Mouse (Mus musculus): ENCODE measurements around the gene Heatr3. TPM values are rescaled to one million over a fixed set of nuclear protein-coding genes. Genes with fewer than 3 reads are reported as not detected.
A peak's percentile ranks its signal among the peaks of the same experiment; 100 is the strongest.

Gene Heatr3
- total and polyA plus RNA-seq, 3 experiments: 46.6 to 126 (median 92.6) TPM

- TF ChIP-seq CHD1 (IDR thresholded peaks at IDR 0.05; ENCODE audit: low read depth, low read length) (no peak), ETS1 (conservative IDR thresholded peaks at IDR 0.05; ENCODE audit: low read depth, low read length) (no peak)
These were observed 6.4 kb downstream of the Heatr3 start (continued) for GRCm38 (mm10) chr8:88144041-88144440.

GRCm38 (mm10) chr8:88150910-88151371, 13.3 kb downstream of the Heatr3 start:
- Histone ChIP-seq H3K4me3 (replicated peaks in 1 of 3; ENCODE audit: low read depth in 2 of 3, low read length in 2 of 3, poor library complexity in 1 of 3) (no peak overlapping the region), H3K27ac (ENCODE audit: insufficient read depth, low read depth) (peak overlapping the region; percentile 27), H3K9me3 (replicated peaks; ENCODE audit: low read length) (no peaks in the 10 kb centered on the region), H3K4me1 (ENCODE audit: control insufficient read depth in 1 of 2, insufficient read depth in 2 of 2) (peaks cover 7 to 19% of the 10 kb centered on the region in 2 experiments), H3K9ac (ENCODE audit: insufficient read depth, low read depth) (no peak overlapping the region), H3K36me3 (replicated peaks in 1 of 2; ENCODE audit: control insufficient read depth in 1 of 2, insufficient read depth in 1 of 2, low read length in 1 of 2) (peaks cover 56 to 85% of the 10 kb centered on the region in 2 experiments), H3K27me3 (replicated peaks) (no peaks in the 10 kb centered on the region), H3K79me2 (replicated peaks; ENCODE audit: control insufficient read depth, extremely low read depth, insufficient read depth, poor library complexity, severe bottlenecking) (peaks cover 5% of the 10 kb centered on the region; the same call in 1 of the 2 replicates), H3K4me2 (ENCODE audit: insufficient read depth, low read depth, poor library complexity, severe bottlenecking) (no peak overlapping the region)
- DNase-seq (ENCODE audit: extremely low read depth): peak; percentile 67
- peak; percentile 69 for TF ChIP-seq ETS1 (conservative IDR thresholded peaks at IDR 0.05; ENCODE audit: low read depth, low read length)
- no peak for TF ChIP-seq MAZ (IDR thresholded peaks at IDR 0.05; ENCODE audit: low read depth, low read length)
- TF ChIP-seq ELF1 (IDR thresholded peaks at IDR 0.05; ENCODE audit: low read depth, low read length): peak; percentile 42; the same call in 1 of the 2 replicates
- TF ChIP-seq SMC3 (IDR thresholded peaks at IDR 0.05; ENCODE audit: low read depth, low read length): no peak
- no peak for TF ChIP-seq TBP (conservative IDR thresholded peaks at IDR 0.05; ENCODE audit: low read depth, low read length)
- peak; percentile 28; the same call in 1 of the 2 replicates for TF ChIP-seq MEF2A (IDR thresholded peaks at IDR 0.05; ENCODE audit: borderline replicate concordance, low read depth, low read length)
- no peak for TF ChIP-seq POLR2AphosphoS2 (IDR thresholded peaks at IDR 0.05; ENCODE audit: low read depth, low read length)
- TF ChIP-seq KAT2A (IDR thresholded peaks at IDR 0.05; ENCODE audit: insufficient replicate concordance, low read length): no peak
- TF ChIP-seq USF1 (IDR thresholded peaks at IDR 0.05; ENCODE audit: low read depth, low read length): no peak
- TF ChIP-seq BHLHE40 (IDR thresholded peaks at IDR 0.05; ENCODE audit: low read depth, low read length): peak; percentile 56
- TF ChIP-seq ZNF384 (IDR thresholded peaks at IDR 0.05; ENCODE audit: low read depth, low read length): no peak
- peak; percentile 58 for TF ChIP-seq EP300 (IDR thresholded peaks at IDR 0.05; ENCODE audit: low read length)
- peak; percentile 75 for TF ChIP-seq SIN3A (IDR thresholded peaks at IDR 0.05; ENCODE audit: low read length)
- no peak for TF ChIP-seq UBTF (IDR thresholded peaks at IDR 0.05; ENCODE audit: low read depth, low read length)
- no peak for TF ChIP-seq ZKSCAN1 (IDR thresholded peaks at IDR 0.05; ENCODE audit: borderline replicate concordance, low read depth, low read length)
- TF ChIP-seq RAD21 (IDR thresholded peaks at IDR 0.05; ENCODE audit: low read depth, low read length): no peak
- no peak for TF ChIP-seq USF2 (conservative IDR thresholded peaks at IDR 0.05; ENCODE audit: low read depth, low read length)
- TF ChIP-seq TCF12 (IDR thresholded peaks at IDR 0.05; ENCODE audit: low read depth, low read length): 0 out of 2 replicates have a peak, but pooled peaks have one; percentile 22
- TF ChIP-seq JUND (conservative IDR thresholded peaks at IDR 0.05; ENCODE audit: low read depth, low read length): 0 out of 2 replicates have a peak, but pooled peaks have one; percentile 23
- TF ChIP-seq CHD1 (IDR thresholded peaks at IDR 0.05; ENCODE audit: low read depth, low read length): no peak
- TF ChIP-seq IRF4 (IDR thresholded peaks at IDR 0.05; ENCODE audit: low read depth, low read length): peak; percentile 49
- TF ChIP-seq MAX (IDR thresholded peaks at IDR 0.05; ENCODE audit: low read length): peak; percentile 65
- dilution Hi-C loops (cut with MboI; ENCODE audit: extremely low pct_ligation_motif_present, extremely low pct_unique_long_range_greater_than_20kb, low sequenced_read_pairs) (no loop called here), in situ Hi-C loops (cut with MboI; ENCODE audit: low pct_ligation_motif_present, low pct_unique_long_range_greater_than_20kb, low sequenced_read_pairs) (no loop called here)
